Mouse (Mus musculus) hindbrain, embryonic 15.5 days (tissue): Measurements from ENCODE around the gene Fignl2. TPM values are rescaled to one million over a fixed set of nuclear protein-coding genes. Genes with fewer than 3 reads are reported as not detected.

Experiments used
- ATAC-seq: fragments of 200-750 bp; cut with Nextera tagmentation; 2 replicates; pipeline ENCODE4 v1.8.0; 2017; ENCODE audit warnings: low read depth, moderate number of reproducible peaks, moderate TSS enrichment; ENCODE audit not compliant: low FRiP score
- H3K27ac ChIP-seq: fragments of 300-500 bp; sonication (generic); replicated peaks from 2 replicates; pipeline ENCODE4 v1.5.1; 2015; ENCODE audit warnings: mild to moderate bottlenecking, inconsistent platforms
- H3K27me3 ChIP-seq: fragments of 300-500 bp; sonication (generic); 2 replicates; pipeline ENCODE4 v1.6.1; 2015; ENCODE audit warnings: control low read depth, inconsistent platforms
- H3K36me3 ChIP-seq: fragments of 300-500 bp; sonication (generic); 2 replicates; pipeline ENCODE4 v1.6.1; 2015; ENCODE audit warnings: control low read depth, inconsistent platforms
- H3K4me1 ChIP-seq: fragments of 300-500 bp; sonication (generic); replicated peaks from 2 replicates; pipeline ENCODE4 v1.6.1; 2015; ENCODE audit warnings: control low read depth, inconsistent platforms
- H3K4me2 ChIP-seq: fragments of 300-500 bp; sonication (generic); 2 replicates; pipeline ENCODE4 v1.6.1; 2015; ENCODE audit warnings: moderate library complexity, mild to moderate bottlenecking, inconsistent platforms
- H3K4me3 ChIP-seq: fragments of 300-500 bp; sonication (generic); 2 replicates; pipeline ENCODE4 v1.5.1; 2015; ENCODE audit warnings: mild to moderate bottlenecking, inconsistent platforms
- H3K9ac ChIP-seq: fragments of 300-500 bp; sonication (generic); 2 replicates; pipeline ENCODE4 v1.6.1; 2015; ENCODE audit warnings: inconsistent platforms
- H3K9me3 ChIP-seq: fragments of 300-500 bp; sonication (generic); 2 replicates; pipeline ENCODE4 v1.6.1; 2016; ENCODE audit warnings: control low read depth, inconsistent platforms
- WGBS: fragments of 180-500 bp; shearing (Covaris S2); methylation state at CpG from one replicate; pipeline ENCODE4 v1.1.7; 2015; 5-methylcytosine and 5-hydroxymethylcytosine counted together
- polyA plus RNA-seq: library from polyadenylated mRNA; unstranded; fragments of >200 nt; fragmentation: Nextera tagmentation; extraction: Ambion mirVana; gene quantifications from 2 replicates; pipeline ENCODE4 v1.2.1, GENCODE M21; 2015

Gene Fignl2
- polyA plus RNA-seq, 1 experiment from 2014 or later: 0.10 TPM

DNA sequence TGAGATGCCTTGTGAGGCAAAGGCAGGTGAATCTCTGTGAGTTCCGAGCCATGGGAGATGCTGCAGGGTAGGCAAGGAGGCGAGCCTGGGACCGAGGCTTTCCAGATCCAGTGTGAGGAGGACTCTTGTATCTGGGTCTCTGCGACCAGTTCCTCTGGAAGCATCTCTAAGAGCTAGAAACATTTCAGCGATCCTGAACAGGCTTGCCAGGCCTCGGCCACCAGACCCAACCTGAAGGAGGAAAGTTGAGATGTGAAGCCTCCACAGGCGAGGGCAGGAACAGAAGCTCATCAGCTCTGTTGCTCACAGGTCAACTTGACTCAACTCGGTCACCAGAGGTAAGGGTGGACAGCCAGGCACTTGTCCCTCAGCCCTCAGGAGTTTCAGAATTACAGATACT, 13.2 kb upstream of the Fignl2 start:
- WGBS: 93% methylated on average over 8 of the region's 8 CpGs
- H3K9me3 ChIP-seq: no peaks in the 10 kb centered on the region
- ATAC-seq: no peak
- H3K36me3 ChIP-seq: no peaks in the 10 kb centered on the region
- H3K27me3 ChIP-seq: no peaks in the 10 kb centered on the region
- no peak overlapping the region for H3K4me3 ChIP-seq
- H3K9ac ChIP-seq: no peak overlapping the region
- no peak overlapping the region for H3K4me2 ChIP-seq
- H3K27ac ChIP-seq: no peak overlapping the region
- peaks cover 25% of the 10 kb centered on the region for H3K4me1 ChIP-seq

DNA sequence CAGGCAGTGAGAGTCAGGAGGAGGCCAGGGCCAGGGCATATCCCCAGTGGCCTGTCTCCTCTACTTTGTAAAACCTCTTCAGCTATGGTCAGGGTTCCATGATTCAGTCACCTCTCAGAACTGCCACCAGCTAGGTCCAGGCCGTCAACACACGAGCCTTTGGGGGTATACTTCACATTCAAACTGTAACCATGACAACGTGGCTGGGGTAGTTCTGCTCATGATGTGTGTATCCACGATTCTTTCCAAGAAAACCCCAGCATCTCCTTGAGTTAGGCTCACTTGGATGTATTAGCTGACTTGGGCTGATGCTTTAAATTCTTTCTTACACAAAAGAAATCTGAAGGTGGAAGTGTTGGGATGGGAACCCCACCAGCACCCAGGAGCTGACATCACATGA, 9.9 kb upstream of the Fignl2 start:
- 25% methylated on average over 4 of the region's 4 CpGs for WGBS
- H3K36me3 ChIP-seq: no peaks in the 10 kb centered on the region

DNA sequence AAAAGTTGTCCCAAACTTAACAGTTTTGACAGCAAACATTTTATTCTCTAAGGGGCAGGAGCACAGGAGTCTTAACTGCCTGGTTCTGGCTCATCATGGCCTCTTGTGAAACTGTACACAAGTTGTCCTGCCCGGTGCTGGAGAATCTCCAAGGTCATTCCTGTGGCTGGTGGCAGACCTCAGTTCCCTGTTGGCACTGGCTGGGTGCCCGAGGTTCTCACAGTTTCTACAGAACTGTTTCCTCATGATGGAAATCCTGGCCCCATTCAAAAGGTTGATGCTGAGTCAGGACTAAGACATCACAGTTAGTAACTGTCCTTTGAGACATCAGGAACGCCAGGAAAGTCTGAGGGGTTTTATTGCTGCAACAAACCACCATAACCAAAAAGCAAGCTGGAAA, 8.6 kb upstream of the Fignl2 start:
- 61% methylated on average over 3 of the region's 3 CpGs for WGBS
- no peak overlapping the region for H3K4me2 ChIP-seq
- no peaks in the 10 kb centered on the region for H3K27me3 ChIP-seq
- no peak for ATAC-seq
- no peak overlapping the region for H3K4me3 ChIP-seq
- no peak overlapping the region for H3K9ac ChIP-seq
- no peaks in the 10 kb centered on the region for H3K9me3 ChIP-seq
- H3K4me1 ChIP-seq: peaks cover 6% of the 10 kb centered on the region
- no peaks in the 10 kb centered on the region for H3K36me3 ChIP-seq
- H3K27ac ChIP-seq: no peak overlapping the region

More for the DNA sequence above, 9.9 kb upstream of the Fignl2 start:
- Histone ChIP-seq H3K27ac (no peak overlapping the region), H3K27me3 (no peaks in the 10 kb centered on the region), H3K9me3 (no peaks in the 10 kb centered on the region), H3K4me2 (no peak overlapping the region), H3K9ac (no peak overlapping the region), H3K4me1 (peaks cover 18% of the 10 kb centered on the region), H3K4me3 (no peak overlapping the region)
- ATAC-seq: no peak

DNA sequence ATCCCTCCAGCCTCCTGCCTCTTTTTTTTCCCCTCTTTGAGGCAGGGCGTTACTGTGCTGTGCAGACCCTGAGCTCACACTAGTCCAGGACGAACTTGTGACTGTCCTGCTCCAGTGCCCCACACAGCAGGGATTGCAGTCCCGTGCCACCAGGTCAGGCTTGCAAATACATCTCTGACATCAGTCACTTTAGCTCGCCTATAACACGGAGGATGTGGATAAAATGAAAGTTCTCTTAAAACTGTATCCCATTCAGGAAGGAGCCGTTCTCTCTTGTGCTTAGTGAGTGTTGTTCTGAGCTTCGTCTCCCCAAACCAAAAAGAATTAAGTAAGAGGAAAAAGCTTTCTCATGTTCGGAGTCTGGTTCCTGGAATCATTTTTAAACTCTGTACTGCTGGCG, 8.1 kb upstream of the Fignl2 start:
- Histone ChIP-seq H3K4me3 (no peak overlapping the region), H3K4me2 (no peak overlapping the region), H3K9me3 (no peaks in the 10 kb centered on the region), H3K9ac (no peak overlapping the region), H3K36me3 (no peaks in the 10 kb centered on the region), H3K27ac (no peak overlapping the region), H3K4me1 (peaks cover 6% of the 10 kb centered on the region), H3K27me3 (no peaks in the 10 kb centered on the region)
- no peak for ATAC-seq
- 67% methylated on average over 9 of the region's 9 CpGs for WGBS

DNA sequence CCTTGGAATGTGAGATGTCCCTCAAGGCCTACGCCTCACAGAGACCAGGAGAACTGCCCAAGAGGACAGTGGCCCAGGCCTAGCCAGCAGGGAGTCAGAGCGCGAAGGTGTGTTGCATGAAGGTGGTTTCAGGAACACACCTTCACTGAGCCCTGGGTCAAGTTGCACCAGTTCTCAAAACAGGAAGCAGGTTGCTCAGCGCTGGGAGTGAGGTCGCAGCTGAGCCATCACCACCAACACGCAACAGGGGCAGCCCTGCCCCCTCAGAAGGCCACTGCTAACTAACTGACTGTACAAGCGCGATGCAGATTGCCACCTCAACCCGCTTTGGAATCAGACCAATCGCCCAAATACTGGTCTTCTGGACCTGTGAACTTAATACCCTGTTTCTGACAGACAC, 6.1 kb upstream of the Fignl2 start:
- H3K36me3 ChIP-seq: no peaks in the 10 kb centered on the region
- 83% methylated on average over 10 of the region's 10 CpGs for WGBS
- H3K9ac ChIP-seq: no peak overlapping the region
- ATAC-seq: no peak
- H3K9me3 ChIP-seq: no peaks in the 10 kb centered on the region
- no peak overlapping the region for H3K4me3 ChIP-seq
- no peak overlapping the region for H3K4me2 ChIP-seq
- H3K27ac ChIP-seq: no peak overlapping the region
- H3K4me1 ChIP-seq: peaks cover 6% of the 10 kb centered on the region
- no peaks in the 10 kb centered on the region for H3K27me3 ChIP-seq

DNA sequence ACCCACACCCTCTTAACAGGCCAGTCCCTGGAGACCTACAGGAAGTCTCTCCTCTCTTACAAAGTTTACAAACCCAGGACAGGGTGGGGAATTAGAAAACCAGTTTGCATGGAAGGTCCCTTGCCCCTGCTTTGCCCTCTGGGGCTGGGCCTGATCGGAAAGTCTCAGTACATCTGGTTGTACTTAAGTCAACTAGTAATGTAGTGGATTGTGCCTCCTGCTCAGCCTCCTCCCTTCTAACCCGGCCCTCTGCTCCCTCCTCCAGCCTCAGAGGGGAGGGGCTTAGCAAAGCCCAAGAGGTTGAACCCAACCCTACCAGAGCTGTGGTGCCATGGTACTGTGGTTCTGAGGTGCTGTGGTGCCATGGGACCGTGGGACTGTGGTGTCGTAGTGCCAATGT, 3.9 kb upstream of the Fignl2 start:
- H3K27me3 ChIP-seq: no peaks in the 10 kb centered on the region
- H3K4me3 ChIP-seq: no peak overlapping the region
- no peak for ATAC-seq
- no peak overlapping the region for H3K9ac ChIP-seq
- no peak overlapping the region for H3K4me2 ChIP-seq
- H3K4me1 ChIP-seq: peaks cover 15% of the 10 kb centered on the region
- H3K36me3 ChIP-seq: no peaks in the 10 kb centered on the region
- WGBS: 58% methylated on average over 4 of the region's 4 CpGs
- H3K9me3 ChIP-seq: no peaks in the 10 kb centered on the region
- no peak overlapping the region for H3K27ac ChIP-seq

DNA sequence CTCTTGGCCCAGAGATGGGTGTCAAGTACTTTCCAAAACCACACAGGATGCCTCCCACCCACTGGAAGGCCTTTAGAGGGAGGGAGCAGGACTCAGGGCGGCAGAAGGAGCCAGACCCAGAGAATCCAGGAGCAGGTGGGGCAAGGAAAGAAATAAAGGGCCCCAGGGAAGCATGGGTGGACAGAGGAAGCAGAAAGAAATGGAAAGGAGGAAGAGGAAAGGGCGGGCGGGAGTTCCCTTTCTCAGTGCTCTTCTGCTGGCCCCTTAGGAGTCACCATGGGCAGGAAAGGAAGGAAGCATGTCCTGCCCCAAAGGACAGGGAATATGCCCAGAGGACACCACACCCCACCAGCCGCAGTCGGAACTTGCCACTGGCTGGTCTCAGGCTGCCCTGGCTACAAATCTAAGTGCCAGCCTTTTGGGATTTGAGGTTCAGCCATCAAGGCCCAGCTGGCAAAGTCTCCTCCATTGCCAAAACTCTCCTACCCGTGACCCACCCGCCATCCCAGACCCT, 2.7 kb upstream of the Fignl2 start:
- Histone ChIP-seq H3K27ac (no peak overlapping the region), H3K9me3 (no peaks in the 10 kb centered on the region), H3K4me2 (no peak overlapping the region), H3K9ac (no peak overlapping the region), H3K4me3 (no peak overlapping the region), H3K27me3 (no peaks in the 10 kb centered on the region), H3K36me3 (no peaks in the 10 kb centered on the region), H3K4me1 (peaks cover 26% of the 10 kb centered on the region)
- ATAC-seq: no peak
- 63% methylated on average over 7 of the region's 7 CpGs for WGBS

DNA sequence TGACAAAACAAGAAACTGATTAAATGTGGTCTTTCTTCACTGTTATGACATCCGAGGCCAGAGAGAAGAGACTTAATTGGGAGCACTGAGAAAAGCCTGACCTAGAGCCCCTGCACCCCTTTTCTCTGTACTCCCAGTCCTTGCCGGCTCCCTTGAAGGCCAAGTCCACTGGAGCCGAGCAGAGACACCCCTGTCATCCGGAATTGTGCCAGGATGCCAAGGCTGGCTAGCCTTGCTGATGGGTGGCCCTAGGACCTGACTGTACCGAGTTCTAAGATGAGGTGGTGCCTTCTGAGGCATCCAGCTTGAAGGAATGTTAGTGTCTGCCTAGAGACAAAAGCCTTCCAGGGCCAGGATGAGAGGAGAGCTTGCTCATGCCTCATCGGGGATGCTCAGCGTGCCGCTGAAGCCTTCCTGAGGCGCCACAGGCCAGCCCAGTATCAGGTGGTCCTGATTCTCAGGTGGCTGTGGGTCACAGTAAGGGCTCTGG, 1.7 kb upstream of the Fignl2 start:
- Histone ChIP-seq H3K4me2 (no peak overlapping the region), H3K4me3 (no peak overlapping the region), H3K36me3 (no peaks in the 10 kb centered on the region), H3K9me3 (no peaks in the 10 kb centered on the region), H3K27ac (no peak overlapping the region), H3K4me1 (peaks cover 36% of the 10 kb centered on the region), H3K9ac (no peak overlapping the region), H3K27me3 (no peaks in the 10 kb centered on the region)
- WGBS: 65% methylated on average over 9 of the region's 9 CpGs
- ATAC-seq: no peak

DNA sequence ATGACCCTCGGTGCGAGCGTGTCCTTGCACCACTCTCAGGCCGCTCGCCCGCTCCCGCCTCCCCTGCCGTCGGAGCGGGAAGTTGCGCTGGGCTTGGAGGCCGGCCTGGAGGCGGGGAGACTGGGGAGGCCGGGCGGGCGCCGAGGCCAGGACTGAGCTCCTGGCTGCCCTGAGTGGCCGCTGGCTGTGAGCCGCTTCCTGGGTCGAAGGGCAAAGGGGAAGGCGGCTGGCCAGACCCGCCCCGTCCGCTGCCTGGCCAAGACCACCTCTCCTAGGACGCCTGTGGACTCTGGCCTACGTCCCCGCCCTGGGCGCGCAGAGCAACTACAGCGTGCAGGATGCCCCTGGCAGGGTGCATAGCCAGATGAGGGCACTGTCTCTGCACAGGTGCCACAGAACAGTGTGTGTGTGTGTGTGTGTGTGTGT, 377 bp upstream of the Fignl2 start:
- Histone ChIP-seq H3K27ac (peak overlapping the region; percentile 65), H3K4me3 (peak overlapping the region; percentile 68), H3K4me1 (peaks cover 37% of the 10 kb centered on the region), H3K36me3 (no peaks in the 10 kb centered on the region), H3K27me3 (no peaks in the 10 kb centered on the region), H3K9me3 (no peaks in the 10 kb centered on the region), H3K4me2 (peak overlapping the region; percentile 89), H3K9ac (peak overlapping the region; percentile 70)
- ATAC-seq: peak; percentile 64
- WGBS: 2% methylated on average over 29 of the region's 30 CpGs

DNA sequence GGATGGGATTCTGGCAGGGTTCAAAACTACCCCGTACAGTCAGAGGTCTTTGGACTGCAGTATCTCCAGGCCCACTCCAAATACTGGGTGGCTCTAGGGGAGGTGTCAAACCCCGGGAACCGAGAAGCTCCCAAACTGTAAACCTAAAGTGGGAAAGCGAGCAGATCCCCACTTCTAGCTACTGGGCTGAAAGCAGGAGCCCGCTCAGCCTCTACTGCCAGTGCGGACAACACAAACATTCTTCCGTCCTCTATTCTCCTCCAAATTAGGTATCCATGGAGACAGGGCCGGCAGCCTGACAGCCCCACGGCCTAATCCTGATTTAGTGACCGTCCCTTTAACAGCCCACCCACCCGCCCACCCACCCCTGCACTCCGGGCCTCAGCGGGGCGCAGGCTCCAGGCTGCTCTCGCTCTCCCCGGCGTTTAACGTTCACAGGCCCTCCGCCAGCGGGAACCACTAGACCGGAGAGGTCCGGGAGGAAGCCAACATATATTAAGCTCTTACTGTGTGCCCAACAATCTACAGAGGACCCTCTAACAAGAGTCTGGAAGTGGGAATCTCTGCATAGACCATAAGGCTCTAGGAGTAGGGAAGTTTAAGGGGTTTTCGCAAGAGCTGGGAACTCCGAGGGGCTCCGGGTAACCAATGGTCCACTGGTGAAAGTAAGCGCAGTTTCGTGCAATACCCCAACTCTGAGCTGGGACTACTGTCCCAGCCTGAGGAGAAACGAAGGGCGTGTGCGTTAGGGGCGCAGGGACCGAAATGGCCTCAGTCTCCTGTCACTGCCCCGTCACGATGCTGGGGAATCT, 1.2 kb downstream of the Fignl2 start:
- WGBS: 2% methylated on average over 34 of the region's 34 CpGs
- Histone ChIP-seq H3K9me3 (no peaks in the 10 kb centered on the region), H3K36me3 (no peaks in the 10 kb centered on the region), H3K27ac (peak overlapping the region; percentile 65), H3K4me3 (peak overlapping the region; percentile 68), H3K4me2 (peak overlapping the region; percentile 89), H3K27me3 (no peaks in the 10 kb centered on the region), H3K4me1 (peaks cover 37% of the 10 kb centered on the region), H3K9ac (peak overlapping the region; percentile 70)
- ATAC-seq: peak; percentile 45; the same call in 1 of the 2 replicates

DNA sequence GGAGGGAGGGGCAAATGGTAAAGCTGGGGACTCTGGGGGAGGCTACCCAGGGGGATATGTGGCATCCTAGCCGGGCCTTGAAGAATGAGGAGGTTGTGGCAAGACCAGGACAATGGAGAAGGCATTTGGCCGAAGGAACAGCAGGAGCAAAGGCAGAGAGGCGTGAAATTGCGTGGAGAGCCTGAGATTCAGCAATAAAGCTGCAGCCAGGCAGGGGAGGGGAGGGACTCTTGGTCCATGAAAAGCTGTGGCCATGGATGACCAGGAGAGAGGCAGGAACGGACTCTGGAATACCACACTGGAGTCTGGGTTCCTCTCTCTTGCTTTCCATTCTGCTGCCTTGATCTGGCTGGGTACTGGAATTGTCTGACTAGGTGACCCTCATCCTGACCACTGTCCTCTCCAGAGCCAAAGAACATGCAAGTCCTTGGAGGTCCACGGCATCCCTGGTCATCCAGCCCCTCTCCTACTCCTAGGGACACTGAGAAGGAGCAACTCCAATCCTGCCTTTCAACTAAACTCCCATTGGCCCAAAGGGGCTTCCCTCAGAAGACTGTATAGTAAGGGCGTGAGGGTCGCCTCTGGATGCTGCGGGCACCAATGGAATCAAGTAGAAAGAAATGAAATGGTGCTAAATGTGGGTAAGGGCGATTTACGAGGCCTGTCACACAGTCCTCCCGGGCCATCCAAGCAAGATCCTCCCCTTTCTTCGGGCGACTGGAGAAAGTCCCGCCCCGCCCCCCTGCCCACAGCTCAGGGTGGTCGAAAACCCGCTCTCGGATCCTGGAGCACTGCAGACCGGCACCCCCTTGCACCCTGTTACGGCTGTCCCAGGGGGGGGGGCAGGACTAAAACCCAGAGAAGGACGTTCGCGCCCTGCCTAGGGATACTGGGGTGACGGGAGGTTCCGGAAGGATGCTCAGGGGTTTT, 2.0 kb downstream of the Fignl2 start:
- Histone ChIP-seq H3K4me2 (peak overlapping the region; percentile 89), H3K36me3 (no peaks in the 10 kb centered on the region), H3K9ac (peak overlapping the region; percentile 70), H3K4me3 (peak overlapping the region; percentile 68), H3K27ac (peak overlapping the region; percentile 65), H3K4me1 (peaks cover 37% of the 10 kb centered on the region), H3K27me3 (no peaks in the 10 kb centered on the region), H3K9me3 (no peaks in the 10 kb centered on the region)
- 6% methylated on average over 25 of the region's 26 CpGs for WGBS
- 0 out of 2 replicates have a peak, but pooled peaks have one; percentile 16 for ATAC-seq

DNA sequence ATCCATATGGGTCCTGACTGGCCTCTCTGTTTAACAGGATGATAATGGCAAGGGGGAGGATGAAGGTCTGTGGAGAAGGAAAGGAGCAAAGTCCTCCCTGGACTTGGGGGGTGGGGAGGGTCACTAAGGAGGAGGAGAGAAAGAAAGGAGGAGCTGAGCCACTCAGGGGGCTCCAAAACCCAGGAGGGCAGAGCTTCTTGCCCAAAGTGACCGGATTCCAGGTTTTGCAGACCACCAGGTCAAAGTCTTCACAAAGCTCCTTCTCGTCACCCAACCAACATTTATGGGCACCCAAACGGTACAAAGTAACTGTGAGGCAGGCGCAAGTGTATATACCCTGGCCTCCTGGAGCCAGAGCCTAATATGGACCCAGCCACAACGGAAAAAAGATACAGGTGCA, 2.7 kb downstream of the Fignl2 start:
- peak overlapping the region; percentile 65 for H3K27ac ChIP-seq
- peak overlapping the region; percentile 89 for H3K4me2 ChIP-seq
- peaks cover 40% of the 10 kb centered on the region for H3K4me1 ChIP-seq
- ATAC-seq: no peak
- peak overlapping the region; percentile 68 for H3K4me3 ChIP-seq
- no peak overlapping the region; the same call in 1 of the 2 replicates for H3K9ac ChIP-seq
- H3K27me3 ChIP-seq: no peaks in the 10 kb centered on the region
- H3K9me3 ChIP-seq: no peaks in the 10 kb centered on the region
- H3K36me3 ChIP-seq: no peaks in the 10 kb centered on the region
- whole genome bisulfite sequencing: 20% methylated on average over 5 of the region's 5 CpGs
